Mouse (Mus musculus) heart, adult 18-20 months (tissue): Measurements from ENCODE around the gene Cln3. TPM values are rescaled to one million over a fixed set of nuclear protein-coding genes. Genes with fewer than 3 reads are reported as not detected.
A peak's percentile ranks its signal among the peaks of the same experiment; 100 is the strongest.

Experiments used
- DNase-seq, 2 experiments: peaks; one replicate each; pipeline ENCODE4 v3.0.0; 2021 to 2022; ENCODE audit warnings: mixed read lengths in 1 of 2
- long read RNA-seq, 2 experiments: library from polyadenylated mRNA; stranded (forward); transcript quantifications; one replicate each; pipeline ENCODE4 v2.0.0; 2021
- total RNA-seq, 2 experiments: library from RNA; stranded (reverse); gene quantifications; 2 replicates each; pipeline ENCODE4 v1.2.3; 2021

Gene Cln3
- total RNA-seq = 10 to 100 TPM in 1 of 2 experiments, 1 to 10 TPM in 1; 9.0 to 17.9 TPM
- long read RNA-seq, experiment 1, partial matches to known transcripts = 3 of 13 reads
- long read RNA-seq, experiment 1, other reads (novel, unspliced or antisense) = 8 of 13 reads
- long read RNA-seq, experiment 2, transcript Cln3-201 (15 exons, 2,386 nt) = major isoform, 5 of 11 reads
- long read RNA-seq, experiment 2, partial matches to known transcripts = 1 of 11 reads
- long read RNA-seq, experiment 2, other reads (novel, unspliced or antisense) = 5 of 11 reads

DNA sequence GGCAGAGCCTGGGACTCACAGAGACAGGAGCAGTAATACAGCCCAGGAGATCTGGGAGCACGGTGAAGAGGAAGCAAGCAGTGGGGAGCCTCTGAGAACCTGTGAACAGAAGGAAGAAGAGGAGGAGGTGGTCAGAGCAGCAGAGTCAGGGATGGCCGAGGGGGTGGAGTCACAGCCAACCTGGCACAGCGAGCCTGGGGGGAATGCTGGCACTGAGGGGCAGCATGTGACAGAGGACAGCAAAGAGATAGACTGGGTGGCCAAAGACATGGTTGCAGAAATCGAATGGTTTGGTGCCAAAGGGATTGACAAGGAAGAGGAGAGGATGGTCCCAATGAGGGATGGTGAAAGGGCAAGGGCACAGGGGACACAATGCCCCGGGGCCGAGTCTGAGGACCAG is at the start of gene Cln3:
TSS of gene Cln3 (minus strand) at position 101 of the 400 bp plus-strand sequence.
- no peak for DNase-seq

DNA sequence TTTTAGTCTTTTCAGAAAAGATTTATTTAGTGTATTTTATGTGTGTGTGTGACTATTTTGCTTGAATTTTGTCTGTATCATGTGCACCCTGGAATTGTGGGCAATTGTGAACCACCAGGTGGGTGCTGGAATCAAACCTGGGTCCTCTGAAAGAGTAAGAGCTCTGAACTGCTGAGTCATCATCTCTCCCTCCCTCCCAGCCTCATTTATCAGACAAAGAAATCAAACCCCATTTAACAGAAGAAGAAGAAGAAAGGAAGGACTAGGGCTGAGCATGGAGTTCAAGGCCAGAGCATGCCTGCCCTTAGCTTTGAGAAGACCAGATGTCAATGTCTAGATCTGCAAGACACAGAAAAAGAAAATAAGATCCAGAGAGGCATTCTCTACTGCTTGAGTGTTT is 49.8 kb upstream of the Cln3 start:
- no peak for DNase-seq

DNA sequence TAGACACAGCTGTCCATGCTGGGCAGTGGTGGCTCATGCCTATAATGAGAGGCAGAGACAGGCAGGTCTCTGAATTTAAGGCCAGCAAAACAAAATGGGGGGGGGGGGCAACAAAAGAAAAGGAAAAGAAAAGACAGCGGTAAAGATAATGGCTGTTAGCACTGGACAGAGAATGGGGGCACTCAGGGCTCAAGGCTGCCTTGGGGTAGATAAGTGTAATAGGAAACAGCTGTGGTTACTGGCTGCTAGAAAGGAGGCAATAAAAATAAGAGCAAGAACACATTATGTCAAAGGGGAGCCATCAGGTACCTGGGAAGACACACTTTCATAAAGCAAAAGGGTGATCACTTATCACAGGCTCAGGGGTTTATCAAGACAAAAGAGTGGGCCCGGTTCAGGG is 46.9 kb upstream of the Cln3 start:
- DNase-seq = no peak

GRCm38 (mm10) chr7:126630824-126631518 is 45.4 kb upstream of the Cln3 start, which contains the start of gene Nupr1:
Nupr1 (minus strand) TSS chr7:126630861.
- DNase-seq = no peak

GRCm38 (mm10) chr7:126629915-126630314 is 44.3 kb upstream of the Cln3 start:
- no peak for DNase-seq

DNA sequence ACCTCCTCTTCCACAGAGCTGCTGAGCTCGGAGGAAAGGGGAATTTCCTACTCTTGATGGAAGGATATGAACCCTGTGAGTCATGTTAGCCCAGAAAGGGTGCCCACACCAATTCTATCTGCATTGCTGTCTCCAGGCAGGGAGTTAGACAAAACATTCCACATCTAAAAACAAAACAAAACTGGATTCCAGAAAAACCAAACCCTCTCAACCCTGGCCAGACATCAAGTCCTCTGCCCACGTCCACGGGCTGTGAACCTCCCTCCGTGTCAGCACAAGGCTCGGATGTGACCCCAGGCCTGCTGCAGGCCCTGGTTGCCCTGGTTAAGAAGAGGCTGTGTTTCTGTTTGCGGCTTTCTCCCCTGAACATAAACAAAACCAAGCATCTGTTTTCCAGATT is 42.5 kb upstream of the Cln3 start:
- peak in 1 of 2 experiments; percentile 32 for DNase-seq

DNA sequence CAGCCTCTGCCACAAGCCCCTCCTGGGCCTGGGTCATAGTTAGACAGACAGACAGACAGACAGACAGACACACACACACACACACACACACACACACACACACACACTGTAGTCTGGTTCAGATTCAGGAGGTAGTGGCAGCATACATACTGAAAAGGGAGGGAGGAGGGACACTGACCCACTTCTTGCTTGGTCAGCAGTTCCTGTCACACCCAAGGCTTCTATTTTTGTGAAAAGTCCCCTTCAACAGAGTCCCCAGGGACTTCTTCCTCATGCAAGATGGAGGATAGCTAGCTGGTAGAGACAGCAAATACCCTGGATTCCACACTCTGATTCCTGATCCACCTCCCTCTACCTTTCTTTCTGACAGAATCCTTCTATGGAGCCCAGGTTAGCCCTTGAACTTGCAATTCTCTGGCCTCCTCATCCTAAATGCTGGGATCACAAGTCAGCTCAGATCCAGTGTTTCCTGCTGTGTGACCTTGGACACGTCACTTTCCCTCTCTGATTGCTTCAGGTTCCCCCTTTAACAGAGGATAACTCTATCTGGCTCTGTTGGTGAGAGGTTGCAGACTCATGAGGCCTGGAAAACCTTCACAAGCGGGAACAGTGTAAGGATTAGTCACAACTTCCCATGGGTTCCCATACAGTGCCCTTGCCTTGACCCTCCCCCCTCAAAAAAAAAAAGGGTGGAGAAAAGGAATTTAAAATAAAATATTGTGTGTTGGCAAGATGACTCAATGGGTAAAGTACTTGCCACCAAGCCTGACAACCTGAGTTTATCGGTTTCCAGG is 40.4 kb upstream of the Cln3 start:
- no peak for DNase-seq

DNA sequence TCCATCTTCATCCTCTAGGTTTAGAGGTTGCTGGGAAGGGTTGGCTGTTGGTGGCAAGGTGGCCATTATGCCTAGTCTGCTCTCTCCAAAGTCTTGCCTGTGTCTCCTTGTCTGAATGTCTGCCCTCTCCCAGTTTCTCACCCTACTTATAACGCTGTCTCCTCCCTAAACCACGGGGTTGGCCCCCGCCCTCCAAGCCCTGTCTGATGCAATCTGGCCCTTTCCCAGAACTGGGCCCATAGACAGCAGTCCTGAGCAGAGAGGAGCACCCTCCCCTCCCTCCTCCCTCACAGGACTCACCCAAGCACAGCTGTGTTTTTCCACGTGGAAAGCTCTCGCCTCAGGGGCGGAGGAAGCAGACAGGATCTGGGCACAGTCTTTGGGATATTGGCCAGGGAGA is 39.8 kb upstream of the Cln3 start:
- DNase-seq = peak; percentile 89 to 95

- peak; percentile 28 to 48 for DNase-seq
Observed at GRCm38 (mm10) chr7:126624774-126625173, 39.2 kb upstream of the Cln3 start.

DNA sequence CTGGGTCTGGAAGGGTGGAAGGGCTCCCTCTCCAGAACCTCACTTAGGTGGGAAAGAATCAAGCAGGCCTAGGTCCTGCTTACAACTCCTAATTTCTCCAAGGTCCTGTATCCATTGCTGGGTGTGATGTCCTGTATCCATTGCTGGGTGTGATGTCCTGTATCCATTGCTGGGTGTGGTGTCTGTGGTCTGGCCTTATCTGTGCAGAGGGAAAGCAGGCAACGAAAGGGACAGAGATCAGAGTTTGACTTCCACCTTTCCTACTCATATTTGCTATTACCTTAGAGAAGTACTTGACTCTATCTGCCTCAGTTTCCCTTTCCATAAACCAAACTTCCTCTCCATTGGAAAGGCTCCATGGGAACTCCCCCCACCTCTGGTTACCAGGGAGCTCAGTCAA is 37.8 kb upstream of the Cln3 start:
- no peak for DNase-seq

- peak in 1 of 2 experiments; percentile 23 for DNase-seq
Observed at GRCm38 (mm10) chr7:126621452-126622359, 36.1 kb upstream of the Cln3 start.

- no peak for DNase-seq
Observed at GRCm38 (mm10) chr7:126619559-126620275, 34.1 kb upstream of the Cln3 start.

DNA sequence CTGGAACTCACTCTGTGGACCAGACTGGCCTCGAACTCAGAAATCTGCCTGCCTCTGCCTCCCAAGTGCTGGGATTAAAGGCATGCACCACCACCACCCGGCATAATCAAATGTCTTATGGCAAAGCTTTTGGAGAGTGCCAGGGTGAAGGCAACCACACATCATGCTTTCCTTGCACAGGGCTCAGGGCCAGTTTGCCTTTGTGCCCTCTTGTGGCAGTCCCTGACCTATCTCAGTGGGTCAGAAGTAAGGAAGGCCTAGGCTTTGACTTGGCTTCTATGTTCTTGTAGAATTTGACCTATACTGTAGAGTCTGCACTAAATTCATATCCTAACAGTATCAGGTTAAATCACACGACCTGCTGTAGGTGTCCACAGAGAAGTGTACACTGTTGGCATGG is 31.1 kb upstream of the Cln3 start:
- DNase-seq = no peak

- no peak for DNase-seq
Observed at GRCm38 (mm10) chr7:126612736-126613135, 27.1 kb upstream of the Cln3 start.

GRCm38 (mm10) chr7:126607796-126608195 is 22.2 kb upstream of the Cln3 start:
- no peak for DNase-seq

GRCm38 (mm10) chr7:126607064-126607463 is 21.4 kb upstream of the Cln3 start:
- DNase-seq = peak; percentile 76 to 79

DNA sequence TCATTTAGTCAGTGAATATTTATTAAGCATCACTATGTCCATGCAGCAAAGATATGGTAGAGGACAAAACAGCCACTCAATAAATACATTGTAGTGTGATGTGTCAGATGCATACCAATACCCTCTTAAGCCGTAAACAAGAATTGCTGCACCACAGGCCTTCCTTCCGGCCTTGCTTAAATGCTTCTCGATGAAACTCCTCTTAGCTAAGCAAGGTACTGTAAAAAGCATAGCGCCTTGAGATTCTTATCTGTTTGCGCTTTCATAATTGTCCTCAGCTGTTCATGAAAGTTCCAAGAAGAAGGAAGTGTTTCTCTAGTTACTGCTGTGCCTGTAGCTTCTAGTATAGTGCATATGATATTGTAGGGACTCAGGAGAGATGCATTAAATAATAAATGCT is 21.0 kb upstream of the Cln3 start:
- no peak for DNase-seq

GRCm38 (mm10) chr7:126602650-126603049 is 17.0 kb upstream of the Cln3 start:
- DNase-seq = no peak

- no peak for DNase-seq
Observed at GRCm38 (mm10) chr7:126601896-126602295, 16.3 kb upstream of the Cln3 start.

- DNase-seq = no peak
Observed at GRCm38 (mm10) chr7:126598919-126599318, 13.3 kb upstream of the Cln3 start.

GRCm38 (mm10) chr7:126596414-126596813 is 10.8 kb upstream of the Cln3 start:
- no peak for DNase-seq
